Mouse (Mus musculus) ES-Bruce4 (cell line): ENCODE results near the gene Akna.

Source experiments
- CTCF ChIP-seq: IDR thresholded peaks from one replicate; pipeline ENCODE4 v1.8.1; 2011; ENCODE audit warnings: low read depth, low read length
- EP300 ChIP-seq: IDR thresholded peaks from 2 replicates; pipeline ENCODE4 v1.6.1; 2011; ENCODE audit warnings: low read depth, low read length; ENCODE audit not compliant: insufficient read depth
- POLR2A ChIP-seq: IDR thresholded peaks from one replicate; pipeline ENCODE4 v1.8.1; 2011; ENCODE audit warnings: low read length; ENCODE audit not compliant: insufficient read depth

GRCm38 (mm10) chr4:63408247-63408646 lies 5.1 kb upstream of the Akna start:
- TF ChIP-seq CTCF (no peak), POLR2A (no peak), EP300 (no peak)
